Mouse (Mus musculus) retina, postnatal 1 day (tissue): ENCODE measurements around the gene Rab14.

ENCODE experiments used
- DNase-seq: peaks from one replicate; pipeline ENCODE4 v3.0.0-alpha.2; 2012

The Rab14 gene

GRCm38 (mm10) chr2:35199971-35200897 lies 686 bp downstream of the Rab14 start:
- DNase-seq: peak; percentile 45

DNA sequence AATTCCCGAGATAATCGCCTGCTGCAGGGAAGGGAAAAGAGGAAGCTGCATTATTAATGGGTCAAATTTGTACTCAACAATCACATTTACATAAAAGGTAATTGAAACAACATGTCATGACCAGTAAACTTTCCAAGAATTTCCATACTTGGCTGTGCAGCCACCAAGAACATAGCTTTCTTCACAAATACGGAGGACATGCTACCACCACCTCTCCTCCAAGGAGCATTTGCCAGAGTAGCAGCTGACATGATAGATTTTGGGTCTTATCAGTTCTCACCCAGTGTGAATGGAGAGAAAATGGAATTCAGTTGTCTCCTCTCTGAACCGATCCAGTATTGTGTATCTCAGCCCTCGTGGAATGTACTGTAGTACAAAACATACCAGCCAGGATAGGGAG lies 1.4 kb downstream of the Rab14 start:
- DNase-seq: no peak

GRCm38 (mm10) chr2:35195626-35196544 lies 5.0 kb downstream of the Rab14 start:
- no peak for DNase-seq

DNA sequence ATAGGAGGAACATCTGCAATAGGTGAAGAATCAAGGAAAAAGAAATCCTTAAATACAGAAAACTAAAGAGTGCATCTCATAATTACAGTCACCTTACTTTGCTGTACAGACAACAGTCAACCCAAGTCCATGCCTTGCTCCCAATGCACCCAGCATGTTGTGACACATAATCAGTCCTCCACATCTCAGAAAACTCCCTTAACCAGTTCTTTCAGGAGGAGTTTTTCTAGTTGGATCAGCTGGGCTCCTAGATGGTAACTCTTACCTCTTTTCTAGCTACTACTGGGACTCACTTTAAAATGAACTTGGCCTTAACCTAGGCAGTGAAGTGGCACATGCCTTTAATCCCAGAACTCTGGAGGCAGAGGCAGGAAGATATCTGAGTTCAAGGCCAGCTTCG lies 6.9 kb downstream of the Rab14 start:
- DNase-seq: no peak

GRCm38 (mm10) chr2:35188929-35189328 lies 12.0 kb downstream of the Rab14 start:
- no peak for DNase-seq

- DNase-seq: no peak
Measured at GRCm38 (mm10) chr2:35183115-35183673, 17.7 kb downstream of the Rab14 start.

GRCm38 (mm10) chr2:35178153-35178552 lies 22.8 kb downstream of the Rab14 start:
- no peak for DNase-seq

DNA sequence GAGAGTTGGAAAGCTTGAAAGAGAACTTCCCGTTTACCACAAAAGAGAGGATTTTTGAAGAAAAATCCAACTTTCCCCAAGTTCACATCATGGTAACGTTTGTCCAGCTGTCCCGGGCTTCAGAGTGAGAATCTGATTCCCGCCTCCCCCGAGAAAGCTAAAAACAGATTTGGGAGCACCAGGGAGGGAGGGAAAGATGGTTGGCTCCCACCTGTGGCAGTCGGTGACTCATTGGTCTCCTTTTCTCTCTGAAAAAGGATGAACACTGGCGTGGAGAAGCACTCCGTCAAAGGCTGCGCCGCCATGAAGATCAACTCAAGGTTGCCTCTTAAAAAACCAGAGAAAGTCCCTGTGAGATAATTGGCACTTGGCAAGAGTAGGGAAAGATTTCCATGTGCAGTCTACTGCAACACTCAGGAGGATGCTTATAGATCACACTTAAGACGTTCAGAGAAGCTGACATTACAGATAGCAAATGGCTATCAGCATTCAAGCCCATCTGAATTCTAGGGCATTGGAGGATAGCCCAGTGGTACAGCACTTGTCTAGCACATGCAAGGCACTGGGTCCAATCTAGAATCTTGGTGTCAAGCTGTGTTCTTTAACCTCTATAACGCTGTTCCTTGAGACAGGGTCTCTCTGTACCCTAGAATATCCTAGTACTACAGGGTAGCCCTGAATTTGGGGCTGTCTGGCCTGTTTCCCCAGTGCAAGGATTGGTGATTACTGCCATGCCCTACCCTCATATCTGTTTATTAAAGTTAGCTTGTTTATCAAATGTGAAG lies 25.4 kb downstream of the Rab14 start:
- no peak for DNase-seq

GRCm38 (mm10) chr2:35174100-35174499 lies 26.8 kb downstream of the Rab14 start:
- DNase-seq: no peak

GRCm38 (mm10) chr2:35173666-35174065 lies 27.3 kb downstream of the Rab14 start:
- DNase-seq: no peak

DNA sequence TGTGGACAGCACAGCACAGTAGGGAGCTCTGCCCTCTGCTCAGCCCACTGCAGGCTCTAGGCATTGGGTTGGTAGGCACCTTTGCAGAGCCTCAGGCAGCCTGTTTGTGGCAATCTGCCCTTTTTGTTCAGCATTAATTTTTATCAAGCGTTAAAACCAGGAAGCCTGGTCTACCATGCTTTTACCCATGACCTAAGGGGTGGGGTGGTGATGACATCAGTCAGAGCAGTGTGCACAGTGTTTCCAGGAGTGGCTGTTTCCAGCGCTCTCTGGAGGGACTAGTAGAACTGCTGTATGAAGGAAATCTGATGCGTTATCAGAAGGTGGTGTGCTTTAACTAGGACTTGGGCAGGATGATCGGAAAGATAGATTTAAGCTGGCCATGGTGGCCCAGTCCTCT lies 28.7 kb downstream of the Rab14 start:
- DNase-seq: no peak

DNA sequence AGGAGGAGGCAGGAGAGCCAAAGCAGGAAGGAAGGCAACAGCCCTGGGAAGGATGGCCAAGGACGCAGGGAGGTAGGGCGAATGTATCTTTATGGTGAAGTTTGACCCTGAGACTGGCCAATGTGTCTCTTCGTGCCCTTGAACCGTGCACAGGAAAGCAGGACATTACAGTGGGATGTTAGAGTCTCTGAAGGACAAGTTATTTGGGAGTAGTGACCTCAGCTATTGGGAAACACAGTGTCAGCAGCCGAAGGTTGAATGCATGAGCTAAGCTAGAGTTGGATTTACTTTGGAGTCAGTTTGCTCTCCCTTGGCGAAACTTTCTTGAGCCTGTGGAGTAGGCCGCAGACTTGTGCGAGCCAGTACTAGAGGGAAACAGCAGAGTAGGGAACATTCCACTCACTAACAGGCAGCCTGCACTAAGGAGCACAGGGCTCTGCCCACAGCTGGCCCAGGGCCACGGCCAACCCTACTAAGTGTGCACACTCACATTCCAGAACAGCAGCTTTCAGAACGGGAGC lies 29.5 kb downstream of the Rab14 start:
- DNase-seq: no peak

GRCm38 (mm10) chr2:35169452-35169851 lies 31.5 kb downstream of the Rab14 start:
- no peak for DNase-seq

DNA sequence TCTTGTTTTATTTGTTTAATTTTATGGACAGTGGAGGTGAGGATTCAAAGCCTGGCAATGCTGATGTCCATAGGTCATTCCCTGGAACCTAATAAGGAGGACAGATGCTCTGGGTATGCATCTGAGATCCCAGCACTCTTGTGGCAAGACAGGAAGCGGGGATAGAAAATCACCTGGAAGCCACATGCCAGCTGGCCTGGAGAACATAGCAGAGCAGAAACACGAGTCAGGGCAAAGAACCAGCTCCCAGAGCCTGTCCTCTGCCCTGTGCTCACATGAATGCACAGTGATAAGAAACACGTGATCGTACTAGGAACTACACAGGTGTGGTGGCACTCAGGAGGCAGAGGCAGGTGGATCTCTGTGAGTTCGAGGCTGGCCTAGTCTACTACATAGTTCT lies 34.1 kb downstream of the Rab14 start:
- no peak for DNase-seq

DNA sequence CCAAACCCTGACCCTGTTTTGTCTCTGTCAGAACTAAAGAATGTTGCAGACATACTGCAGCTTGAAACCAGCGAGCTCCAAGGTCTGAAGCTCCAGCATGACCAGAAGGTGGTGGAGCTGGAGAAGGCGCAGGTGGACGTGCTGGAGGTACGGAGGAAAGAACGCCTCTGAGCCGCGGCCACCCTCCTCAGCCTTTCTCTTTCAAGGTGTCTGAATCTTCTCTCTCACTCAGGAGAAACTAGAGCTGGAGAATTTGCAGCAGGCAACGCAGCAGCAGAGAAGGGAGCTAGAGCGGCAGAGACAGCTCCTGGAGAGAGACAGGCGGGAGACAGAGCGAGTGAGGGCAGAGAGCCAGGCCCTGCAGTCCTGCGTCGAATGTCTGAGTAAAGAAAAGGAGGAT lies 35.5 kb downstream of the Rab14 start:
- no peak for DNase-seq

GRCm38 (mm10) chr2:35163396-35163795 lies 37.5 kb downstream of the Rab14 start:
- DNase-seq: no peak

- no peak for DNase-seq
Measured at GRCm38 (mm10) chr2:35161846-35162488, 39.0 kb downstream of the Rab14 start.

- no peak for DNase-seq
Measured at GRCm38 (mm10) chr2:35160206-35160605, 40.7 kb downstream of the Rab14 start.

GRCm38 (mm10) chr2:35158358-35158757 lies 42.6 kb downstream of the Rab14 start:
- no peak for DNase-seq

DNA sequence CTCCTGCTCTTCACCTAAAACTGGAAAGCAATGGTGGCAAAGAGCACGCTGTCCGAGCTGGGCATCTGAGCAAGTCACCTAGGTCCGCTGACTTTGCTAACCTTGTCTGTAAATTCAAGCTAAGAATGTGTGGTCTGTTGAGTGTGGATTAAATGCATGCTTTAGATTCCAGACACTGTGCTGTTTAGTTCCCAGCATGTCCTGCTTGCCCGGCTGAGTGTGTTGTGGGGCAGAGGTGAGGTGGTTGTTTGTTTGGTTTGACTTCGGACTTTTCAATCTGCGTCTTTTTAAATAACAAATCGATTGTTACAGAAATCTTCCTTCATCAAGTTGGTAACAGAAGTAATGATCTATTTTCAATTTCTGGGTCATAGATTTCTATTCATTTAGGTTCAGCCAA lies 43.1 kb downstream of the Rab14 start:
- no peak for DNase-seq

DNA sequence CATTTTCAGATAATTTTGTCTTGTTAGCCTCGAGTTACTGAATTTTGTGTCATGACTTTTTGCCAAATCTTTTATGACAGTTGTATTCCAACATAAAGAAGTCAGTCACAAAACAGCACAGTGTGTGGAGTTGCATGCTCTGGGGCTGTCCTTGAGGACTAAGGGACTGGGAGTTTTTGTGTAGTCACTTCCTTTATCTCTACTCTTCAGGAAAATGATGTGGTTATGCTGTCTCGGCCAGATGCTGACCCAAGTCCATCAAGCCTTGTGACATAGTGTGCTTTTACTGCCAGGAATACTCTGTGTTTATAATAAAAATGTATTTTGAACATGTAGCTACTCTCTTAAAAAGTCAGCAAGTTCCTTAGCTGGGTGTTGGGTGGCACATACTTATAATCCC lies 43.9 kb downstream of the Rab14 start:
- DNase-seq: no peak
